Mouse (Mus musculus): ENCODE measurements around the gene Fshb. TPM values are rescaled to one million over a fixed set of nuclear protein-coding genes. Genes with fewer than 3 reads are reported as not detected.

Fshb gene
- polyA plus RNA-seq, 1 experiment from 2014 or later: not detected

Other genes starting within 250 kb of the Fshb start
- gene Arl14ep, start 85.2 kb downstream of the Fshb start, polyA plus RNA-seq (2016; fragmentation: Nextera tagmentation; extraction: Ambion mirVana): 42.1 and 46.6 TPM in 2 replicates
- gene Kcna4, start 231.0 kb upstream of the Fshb start, polyA plus RNA-seq (2016; fragmentation: Nextera tagmentation; extraction: Ambion mirVana): 0.10 and 0.14 TPM in 2 replicates

All from hindbrain, embryonic 10.5 days (tissue).